Mouse (Mus musculus): ENCODE measurements around the gene Actl6b.

DNA sequence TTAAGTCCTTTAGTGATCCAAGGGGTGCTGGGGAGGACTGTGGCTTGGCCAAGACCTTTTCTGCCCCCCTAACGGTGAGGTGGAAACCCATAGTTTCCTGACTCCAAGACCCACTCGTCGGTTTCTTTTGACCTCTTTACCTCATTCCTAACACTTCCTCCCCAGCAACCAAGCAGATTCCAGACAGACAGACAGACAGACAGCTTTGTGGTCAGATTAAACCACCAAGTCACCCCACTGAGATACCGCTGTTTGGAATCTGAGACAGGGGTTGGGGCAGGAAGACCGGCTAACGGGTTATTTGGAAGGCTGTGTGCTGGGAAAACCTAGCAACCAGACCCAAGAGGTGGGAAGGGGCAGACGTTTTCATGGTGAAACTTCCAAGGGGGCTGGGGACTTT, 16.9 kb downstream of the Actl6b start:
- TF ChIP-seq MYOD1 (IDR thresholded peaks at IDR 0.05; ENCODE audit: control insufficient read depth, insufficient read length, low read depth) (no peak), CTCF (IDR thresholded peaks at IDR 0.05; ENCODE audit: control insufficient read depth, insufficient read depth, insufficient read length) (no peak), USF1 (IDR thresholded peaks at IDR 0.05; ENCODE audit: low read depth) (no peak), MAX (IDR thresholded peaks at IDR 0.05) (no peak), MYOG (IDR thresholded peaks at IDR 0.05; ENCODE audit: control insufficient read depth, extremely low read depth, insufficient read length) (no peak), CEBPB (IDR thresholded peaks at IDR 0.05; ENCODE audit: low read depth) (no peak)

Data from C2C12 (cell line).